Mouse (Mus musculus) liver, embryonic 14.5 days (tissue): ENCODE measurements around the gene Ccr6.

Experiments used
- CTCF ChIP-seq: IDR thresholded peaks from 2 replicates; pipeline ENCODE4 v1.5.1; 2016; ENCODE audit warnings: antibody characterized with exemption, low read depth, control low read depth
- EP300 ChIP-seq: IDR thresholded peaks from 2 replicates; pipeline ENCODE4 v1.6.1; 2016; ENCODE audit warnings: antibody characterized with exemption, low read depth

GRCm38 (mm10) chr17:8255583-8255982 is 19.7 kb downstream of the Ccr6 start:
- TF ChIP-seq CTCF: no peak
- TF ChIP-seq EP300: no peak
